Mouse (Mus musculus) cerebellum, postnatal 14 days (tissue): ENCODE data around the gene Serpina3a.
A peak's percentile ranks its signal among the peaks of the same experiment; 100 is the strongest.
"Not testable (repeated sequence)": the region's sequence is repeated elsewhere in the genome, so short reads cannot be mapped to it uniquely, and the experiment has no call there.

Experiments used
- DNase-seq, 2 experiments: peaks; one replicate each; pipeline ENCODE4 v3.0.0; 2021; ENCODE audit warnings: mixed read lengths in 2 of 2

Gene Serpina3a

DNA sequence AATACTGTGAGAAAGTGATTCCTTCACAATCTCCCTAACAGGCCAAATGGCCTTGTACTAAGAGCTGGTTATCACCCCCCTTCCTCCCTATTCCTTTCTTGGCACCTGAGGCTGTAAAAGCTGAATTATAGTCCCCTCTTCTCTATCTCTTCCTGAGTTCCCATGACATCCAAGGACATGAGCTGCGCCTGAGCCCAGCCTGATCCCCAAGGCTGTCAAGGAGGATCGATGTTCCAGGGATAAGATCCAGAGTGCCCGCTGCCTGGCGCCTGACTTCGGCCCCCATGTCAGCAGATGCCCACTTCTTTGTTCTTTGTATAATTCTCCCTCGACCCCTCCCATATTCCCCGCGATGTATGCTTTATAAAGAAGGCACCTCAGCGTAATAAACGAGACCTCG lies at the start of gene Serpina3a:
Gene Serpina3a (plus strand): TSS at position 392 of the 400 bp plus-strand sequence.
- DNase-seq, result not testable (repeated sequence)

DNA sequence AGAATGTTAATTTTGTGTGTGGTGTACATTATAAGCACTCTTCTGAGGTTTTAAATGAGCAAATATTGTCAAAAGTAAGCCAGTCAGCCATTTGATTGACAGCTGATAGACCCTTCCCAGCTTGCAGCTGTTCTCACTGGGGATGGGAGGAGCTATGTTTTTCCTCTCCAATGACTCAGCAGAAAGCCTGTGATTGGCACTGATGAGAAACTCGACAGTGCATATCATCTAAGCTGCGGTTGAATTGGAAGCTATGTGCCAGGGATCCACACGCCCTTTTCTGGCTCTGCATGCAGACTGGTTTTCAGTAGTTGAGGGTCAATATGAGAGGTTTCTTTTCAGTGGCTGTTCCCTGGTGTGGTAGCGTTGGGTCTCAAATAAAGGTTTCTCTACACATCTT lies 48.0 kb upstream of the Serpina3a start:
- DNase-seq, result no peak

DNA sequence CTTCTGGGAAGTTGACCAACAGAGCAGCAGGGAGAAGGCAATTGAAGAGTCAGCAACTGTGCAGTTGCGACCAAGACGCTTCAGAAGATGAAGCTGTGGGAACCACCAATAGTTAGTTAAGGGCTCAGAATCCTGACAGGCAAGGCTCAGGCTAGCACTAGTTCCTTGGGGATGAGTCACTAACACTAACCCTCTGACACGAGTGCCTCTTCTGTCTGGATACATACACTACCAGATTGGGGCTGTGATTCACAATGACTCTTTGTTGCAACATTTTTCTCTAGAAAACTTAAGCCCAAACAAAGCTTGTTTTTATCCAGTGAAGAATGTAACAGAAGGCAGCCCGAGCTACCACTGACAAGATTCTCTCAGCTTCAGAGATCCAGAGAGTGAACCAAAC lies 47.5 kb upstream of the Serpina3a start:
- DNase-seq, result no peak

DNA sequence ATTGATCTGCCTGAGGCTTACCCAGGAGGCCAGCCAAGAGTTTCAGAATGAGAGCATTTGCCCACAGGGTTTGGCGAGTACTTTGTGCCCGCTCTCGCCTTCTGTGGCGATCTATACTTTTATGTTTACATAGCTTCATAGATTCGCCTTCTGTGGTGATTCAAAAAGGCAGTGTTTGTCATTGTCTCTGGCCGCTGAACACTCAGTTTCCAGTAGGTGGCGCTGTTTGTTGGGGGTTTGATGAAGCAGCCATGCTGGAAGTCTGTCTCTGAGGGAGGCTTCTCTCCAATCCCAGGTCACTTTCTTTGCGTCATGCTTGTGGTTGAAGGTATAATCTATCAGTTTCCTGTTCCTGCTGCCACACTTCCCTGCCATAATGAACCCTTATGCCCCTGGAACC lies 46.3 kb upstream of the Serpina3a start:
- DNase-seq, result peak; percentile 72 to 84

DNA sequence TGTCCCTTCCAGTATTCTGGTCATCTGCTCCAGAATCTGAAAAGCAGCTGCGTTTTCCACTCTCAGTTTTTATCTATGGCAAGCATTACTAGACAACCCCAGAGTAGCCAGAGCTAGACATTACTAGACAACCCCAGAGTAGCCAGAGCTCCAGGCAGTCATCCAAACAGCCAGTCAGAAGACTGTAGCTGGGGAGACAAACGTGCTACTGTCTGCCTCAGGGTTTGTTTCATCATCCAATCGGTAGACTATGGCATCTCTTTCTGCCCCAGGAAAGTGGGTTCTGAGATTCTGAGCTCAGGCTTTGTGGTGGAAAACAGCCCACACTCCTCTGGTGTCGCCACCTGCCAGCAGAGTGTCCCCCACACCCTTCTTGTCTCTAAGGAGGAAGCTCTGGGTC lies 45.0 kb upstream of the Serpina3a start:
- peak; percentile 64 to 72 for DNase-seq

DNA sequence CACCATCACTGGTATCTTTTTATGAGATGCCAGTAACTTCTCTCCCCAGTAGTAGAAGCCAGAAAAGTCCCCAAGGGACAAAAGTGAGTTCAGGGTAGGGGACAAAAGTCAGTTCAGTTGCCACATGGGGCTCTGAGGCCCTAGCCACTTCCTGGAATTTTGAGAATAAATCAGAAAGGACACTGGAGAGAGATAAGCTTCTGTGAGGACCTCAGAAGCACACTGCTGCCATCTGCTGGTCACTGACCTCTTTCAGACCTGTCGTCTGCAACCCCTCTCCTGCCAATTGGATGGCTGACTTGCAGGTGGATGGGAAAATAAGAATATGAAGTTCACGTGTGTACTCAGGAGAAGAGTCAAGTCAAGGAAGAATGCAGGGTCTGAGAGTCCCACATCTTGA lies 42.9 kb upstream of the Serpina3a start:
- peak; percentile 89 to 96 for DNase-seq

DNA sequence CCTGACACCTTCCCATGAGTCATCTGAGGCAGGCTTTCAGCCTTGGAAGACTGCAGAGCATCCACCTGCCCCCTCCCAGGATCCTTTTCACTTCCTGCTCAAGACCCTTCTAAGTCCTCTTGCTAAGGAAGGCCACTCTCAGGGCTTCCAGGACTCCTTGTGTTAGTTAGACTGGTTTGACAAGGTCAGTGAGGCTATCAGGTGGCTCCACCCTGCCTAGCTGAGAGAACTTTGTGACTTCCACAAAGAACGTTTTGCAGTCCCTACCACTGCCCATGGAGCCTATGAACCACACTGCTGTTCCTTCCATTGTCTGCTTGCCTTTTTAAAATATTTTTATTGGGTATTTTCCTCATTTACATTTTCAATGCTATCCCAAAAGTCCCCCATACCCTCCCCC lies 40.8 kb upstream of the Serpina3a start:
- no peak for DNase-seq

DNA sequence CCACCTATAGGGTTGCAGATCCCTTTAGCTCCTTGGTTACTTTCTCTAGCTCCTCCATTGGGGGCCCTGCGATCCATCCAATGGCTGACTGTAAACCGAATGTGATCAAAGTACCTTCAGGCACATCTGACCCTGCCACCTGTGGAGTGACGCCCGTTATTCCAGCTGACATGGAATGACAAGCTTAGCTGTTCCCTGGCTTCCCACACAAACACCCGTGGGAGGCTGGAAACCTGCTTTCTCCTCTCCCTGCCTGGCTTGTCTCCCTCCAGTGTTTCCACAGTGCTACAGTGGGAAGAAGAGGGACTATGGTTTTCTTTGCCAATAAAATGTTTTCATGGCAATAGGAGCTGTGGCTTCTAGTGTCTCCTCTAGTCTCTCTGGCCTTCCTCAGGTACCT lies 40.2 kb upstream of the Serpina3a start:
- no peak for DNase-seq

DNA sequence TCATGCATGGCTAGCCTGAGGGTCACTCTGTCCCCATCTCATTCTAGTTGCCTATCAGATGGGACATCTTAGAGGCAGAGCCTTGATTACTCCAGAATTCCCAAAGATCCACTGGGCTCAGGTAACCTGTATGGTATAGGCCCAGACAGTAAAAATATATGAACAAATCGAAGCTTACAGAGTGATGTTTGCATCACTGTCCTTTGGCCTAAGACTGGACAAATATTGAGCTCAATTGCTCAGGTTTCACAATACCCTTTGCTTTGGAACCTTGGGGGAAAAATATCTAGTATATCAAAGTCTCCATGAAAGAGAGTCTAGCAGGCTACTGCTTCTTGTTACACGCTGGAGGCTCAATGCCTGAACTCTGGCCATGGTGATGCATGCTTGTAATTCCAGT lies 22.4 kb upstream of the Serpina3a start:
- no peak for DNase-seq

DNA sequence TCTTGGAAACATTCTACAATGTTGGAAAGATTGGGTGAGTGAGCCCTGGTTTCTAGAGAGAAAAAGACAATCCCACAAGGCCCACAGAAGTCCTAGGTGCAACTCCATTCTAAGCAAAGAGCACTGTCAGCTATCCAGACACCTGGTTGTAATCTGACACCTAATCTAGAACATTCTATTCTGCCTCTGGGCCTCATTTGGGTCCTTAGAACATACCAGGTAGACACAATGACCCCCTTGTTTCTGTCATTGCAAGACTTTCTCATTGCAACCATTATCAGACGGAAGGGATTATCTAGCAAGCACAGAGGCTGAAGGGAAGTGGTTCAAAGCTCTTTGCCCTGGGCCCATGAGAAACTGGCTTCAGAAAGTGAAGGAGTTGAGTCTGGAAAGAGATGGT lies 21.2 kb upstream of the Serpina3a start:
- DNase-seq, result no peak

DNA sequence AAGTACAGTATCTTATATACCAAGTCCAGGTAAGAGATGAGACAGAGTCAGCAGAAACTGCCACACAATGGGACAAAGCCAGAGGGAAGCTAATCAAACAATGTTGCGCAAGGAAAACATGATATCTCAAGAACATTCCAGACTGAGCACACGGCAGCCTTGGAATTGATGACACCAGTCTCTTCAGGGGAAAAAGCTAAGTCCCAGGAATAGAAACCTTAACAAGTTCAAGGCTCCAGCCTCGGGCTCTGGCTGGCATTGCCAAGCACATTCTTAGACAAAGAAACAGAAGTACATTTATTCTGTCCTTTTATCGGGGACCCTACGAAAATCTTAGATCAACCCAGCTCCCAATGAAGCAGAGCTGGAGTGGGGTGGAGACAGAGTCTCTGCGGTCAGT lies 11.8 kb upstream of the Serpina3a start, which contains the start of gene Serpina5:
Gene Serpina5 (plus strand): TSS at position 346 of the 400 bp plus-strand sequence.
- DNase-seq, result no peak

DNA sequence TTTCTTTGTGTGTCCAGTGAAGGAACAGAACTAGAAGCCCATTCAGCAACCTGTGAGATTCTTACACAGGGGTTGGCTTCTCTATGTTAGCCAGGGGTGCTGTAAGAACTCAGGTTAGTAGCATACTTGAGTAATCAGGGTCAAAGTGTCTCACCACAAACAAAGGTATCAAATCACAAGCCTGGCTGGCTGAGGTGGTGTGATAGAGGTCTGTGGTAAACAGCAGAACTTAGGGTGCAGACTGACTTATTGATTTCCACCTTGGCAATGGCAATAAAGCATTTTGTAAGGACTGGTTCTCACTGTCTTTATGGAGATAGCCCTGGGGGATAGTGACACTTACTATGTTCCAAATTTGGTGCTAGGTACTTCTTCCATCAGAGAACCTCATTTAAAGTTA lies 6.7 kb upstream of the Serpina3a start:
- no peak for DNase-seq

DNA sequence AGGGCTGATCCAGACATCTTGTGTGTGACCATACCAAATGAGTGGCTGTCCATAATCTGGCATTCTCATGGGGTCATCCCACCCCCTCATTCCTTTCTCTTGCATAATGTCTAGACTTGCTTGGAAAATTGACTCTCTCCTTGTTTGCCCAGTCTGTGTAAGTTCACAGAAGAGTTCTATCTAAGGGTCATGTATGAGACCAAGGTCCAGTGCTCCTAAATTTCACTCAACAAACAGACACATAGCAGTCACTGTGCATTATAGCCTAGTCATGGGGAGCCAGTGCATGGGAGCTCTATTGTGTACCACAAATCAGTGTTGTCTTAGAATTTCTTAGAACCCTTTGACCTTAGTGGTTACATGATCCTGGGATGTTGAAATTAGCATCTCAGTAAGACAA lies 5.6 kb upstream of the Serpina3a start:
- DNase-seq, result no peak

DNA sequence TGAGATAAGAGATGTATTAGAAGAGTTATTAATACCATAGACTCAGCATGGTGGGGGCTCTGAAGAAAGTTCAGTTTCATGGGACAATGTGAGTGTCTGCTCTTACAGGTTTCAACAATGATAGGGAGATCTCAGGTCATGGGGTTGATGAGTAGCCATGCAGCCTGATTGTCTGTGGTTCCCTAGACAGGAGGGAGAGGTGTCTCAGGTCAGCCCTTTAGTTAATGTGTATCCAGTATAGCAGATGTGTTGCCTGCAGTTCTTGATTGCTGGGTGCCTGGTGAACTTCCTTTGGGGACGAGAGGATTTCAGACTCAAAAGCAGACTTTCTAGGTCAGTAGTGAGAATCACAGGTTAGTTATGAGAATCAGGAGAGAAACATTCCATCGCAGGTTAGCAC lies 4.0 kb upstream of the Serpina3a start:
- no peak for DNase-seq

DNA sequence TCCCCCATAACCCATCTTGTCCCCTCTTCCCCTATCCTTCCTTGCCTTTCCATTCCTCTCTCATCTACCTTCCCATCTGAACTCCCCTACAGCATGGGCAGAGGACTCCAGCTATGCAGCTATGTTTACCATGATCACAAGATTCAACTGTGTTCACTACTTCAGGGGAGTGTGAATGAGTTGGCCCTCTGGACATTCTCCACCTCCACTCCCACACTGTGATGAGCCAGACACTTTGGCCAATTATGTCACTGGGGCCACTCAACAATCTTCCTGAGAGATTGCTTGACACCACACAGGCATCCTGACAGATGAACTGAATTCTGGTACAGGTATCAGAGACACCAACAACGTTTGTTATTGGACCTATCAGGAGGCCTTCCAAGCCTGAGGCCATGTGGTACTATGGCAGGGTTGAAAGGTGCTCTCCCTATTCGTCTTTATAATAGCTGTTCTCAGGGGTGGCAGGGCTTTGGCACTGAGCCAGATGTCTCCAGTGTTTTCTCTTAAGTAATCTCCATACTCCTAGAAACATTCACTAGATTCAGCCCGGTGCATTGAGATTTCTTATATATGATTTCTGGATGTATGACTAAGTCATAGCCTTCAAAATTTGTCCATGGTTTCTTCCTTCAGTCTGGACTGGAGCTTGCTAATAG lies 2.5 kb downstream of the Serpina3a start:
- peak; percentile 1 to 3 for DNase-seq

DNA sequence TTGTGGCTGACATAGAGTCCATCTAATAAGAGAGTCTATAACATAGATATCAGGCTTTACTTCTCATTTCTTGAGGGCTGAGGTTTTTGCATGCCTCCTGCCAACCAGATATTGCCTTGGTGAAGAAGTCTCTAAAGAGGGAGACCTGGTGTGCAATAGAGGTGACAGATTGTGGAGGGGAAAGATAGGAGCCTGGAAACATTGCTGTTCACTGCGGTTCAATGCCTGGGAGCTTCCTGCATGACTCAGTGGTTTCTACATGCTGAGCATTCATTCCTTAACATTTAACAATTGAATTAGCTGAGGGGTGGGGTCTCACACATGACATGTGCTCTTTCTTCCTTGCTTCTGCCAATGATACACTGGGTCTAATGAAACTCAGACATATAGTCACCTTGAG lies 10.6 kb downstream of the Serpina3a start:
- DNase-seq, result no peak

DNA sequence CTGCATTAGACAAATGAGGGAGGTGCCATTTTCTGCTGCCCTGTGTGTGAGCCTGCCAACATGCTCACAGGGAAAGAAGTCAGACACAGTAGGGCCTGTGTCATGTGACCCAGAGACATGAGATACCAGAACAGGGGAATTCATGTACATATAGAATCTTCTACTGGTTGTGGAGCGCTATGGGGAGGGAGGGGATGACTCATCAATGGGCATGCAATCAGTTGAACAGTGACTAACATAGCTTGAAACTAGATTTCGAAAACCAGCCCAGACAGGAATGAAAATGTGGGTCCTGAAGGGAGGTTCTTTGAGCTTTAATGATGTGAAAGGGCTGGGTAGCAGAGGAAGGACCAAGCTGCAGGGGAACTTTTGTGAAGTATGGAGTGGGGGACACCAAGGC lies 11.5 kb downstream of the Serpina3a start:
- no peak for DNase-seq

DNA sequence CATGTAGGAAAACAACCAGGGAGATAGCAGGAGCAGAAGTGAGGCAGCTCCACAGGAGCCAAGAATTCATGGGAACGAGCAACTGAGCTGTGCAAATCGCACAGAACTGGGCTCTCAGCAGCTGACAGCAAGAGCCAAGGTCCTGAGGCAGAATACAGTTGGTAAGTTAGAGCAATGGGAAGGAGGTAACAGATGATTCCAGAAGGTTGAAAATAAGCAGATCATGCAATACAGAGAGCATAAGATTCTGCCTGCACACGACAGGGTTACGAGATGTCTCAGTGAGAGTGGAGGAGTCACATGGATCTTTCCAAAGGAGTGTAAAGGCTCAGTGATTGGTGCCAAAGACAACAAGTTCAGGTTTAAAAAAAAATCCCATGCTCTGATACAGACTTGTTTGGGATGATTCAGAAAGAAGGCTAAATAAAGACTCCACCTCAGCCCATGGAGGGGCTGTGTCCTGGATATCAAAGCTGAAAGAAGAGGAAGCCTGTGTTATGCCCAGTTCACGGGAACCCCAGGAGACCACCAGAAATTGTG lies 12.6 kb downstream of the Serpina3a start:
- no peak for DNase-seq

DNA sequence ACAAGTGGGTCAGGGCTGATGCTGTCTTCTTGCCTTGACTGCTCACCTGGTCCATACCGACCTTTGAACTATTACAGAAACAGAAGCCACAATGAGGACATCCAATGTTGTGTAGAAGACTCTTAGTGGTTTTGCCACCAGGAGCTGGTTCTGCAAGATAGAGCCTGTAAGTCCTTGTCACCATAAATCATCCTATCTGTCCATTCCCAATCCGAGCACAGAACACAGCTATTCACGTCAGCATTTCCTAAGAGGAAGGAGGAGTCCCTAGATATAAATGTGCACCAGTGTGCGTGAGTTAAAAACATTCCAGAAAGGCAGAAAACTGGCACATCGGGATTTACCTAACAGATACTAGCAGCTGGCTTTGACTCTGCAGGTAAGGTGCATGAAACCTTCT lies 15.2 kb downstream of the Serpina3a start, which contains the start of gene Serpina3b:
Gene Serpina3b (plus strand): TSS at position 301 of the 400 bp plus-strand sequence.
- no peak for DNase-seq

DNA sequence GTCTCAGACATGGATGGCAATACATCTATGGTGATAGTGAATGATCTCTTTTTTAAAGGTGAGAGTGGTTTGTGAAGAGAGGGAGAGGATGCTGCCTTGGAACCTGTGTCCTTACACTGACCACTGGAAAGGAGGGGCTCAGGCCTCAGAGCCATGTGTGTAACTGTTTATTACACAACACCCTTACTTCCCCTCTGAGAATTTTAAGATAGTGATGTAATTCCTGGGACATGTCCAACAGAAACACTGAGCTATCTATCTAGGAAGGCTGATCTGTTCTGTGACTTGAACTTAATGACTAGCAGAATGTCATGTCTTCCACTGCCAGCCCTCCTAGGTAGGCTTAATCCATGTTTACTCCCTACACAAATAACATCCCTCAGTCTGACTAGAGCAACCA lies 18.5 kb downstream of the Serpina3a start:
- no peak for DNase-seq

DNA sequence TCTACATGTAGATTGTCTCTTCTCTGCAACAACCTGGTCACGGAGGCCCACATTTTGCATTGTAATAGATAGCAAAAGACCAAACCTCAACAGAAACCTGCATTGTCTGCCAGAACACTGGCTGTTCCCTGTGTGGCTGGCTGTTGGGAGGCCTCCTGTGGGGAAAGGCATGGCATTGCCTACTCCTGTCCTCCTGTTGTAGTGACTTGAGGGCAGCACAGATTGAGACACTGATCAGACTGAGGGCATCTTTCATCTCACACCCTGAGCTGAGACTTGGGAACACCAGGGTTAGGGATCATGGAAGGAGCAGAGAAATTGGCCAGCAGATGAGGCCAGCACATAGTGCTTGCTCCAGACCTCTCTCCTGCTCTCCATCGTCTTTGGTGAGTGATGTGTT lies 25.7 kb downstream of the Serpina3a start:
- no peak for DNase-seq

DNA sequence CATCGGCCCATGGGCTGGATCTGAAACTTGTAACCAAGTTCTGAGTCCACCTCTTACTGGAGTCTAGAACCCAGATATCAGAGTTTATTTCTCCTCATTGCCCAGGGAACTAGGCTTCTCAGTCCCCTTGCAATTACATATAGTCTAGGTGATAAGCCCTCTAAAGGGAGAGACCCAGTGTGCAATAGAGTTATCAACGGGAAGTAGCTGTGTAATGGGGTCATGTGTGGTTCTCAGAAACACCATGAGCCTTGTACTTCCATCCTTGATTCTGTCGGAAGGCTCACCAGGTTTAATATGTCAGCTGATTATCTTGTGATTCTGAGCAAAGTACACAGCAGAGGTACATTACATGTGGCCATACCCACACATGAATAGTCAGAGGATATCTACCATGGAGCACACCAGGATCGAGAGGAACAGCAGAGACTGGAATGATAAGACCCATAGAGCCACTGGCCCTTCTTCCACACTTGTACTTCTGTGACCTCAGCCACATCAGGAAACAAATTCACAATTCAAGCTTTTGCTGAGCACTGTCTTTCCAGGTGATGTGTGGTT lies 28.1 kb downstream of the Serpina3a start:
- DNase-seq, result no peak

DNA sequence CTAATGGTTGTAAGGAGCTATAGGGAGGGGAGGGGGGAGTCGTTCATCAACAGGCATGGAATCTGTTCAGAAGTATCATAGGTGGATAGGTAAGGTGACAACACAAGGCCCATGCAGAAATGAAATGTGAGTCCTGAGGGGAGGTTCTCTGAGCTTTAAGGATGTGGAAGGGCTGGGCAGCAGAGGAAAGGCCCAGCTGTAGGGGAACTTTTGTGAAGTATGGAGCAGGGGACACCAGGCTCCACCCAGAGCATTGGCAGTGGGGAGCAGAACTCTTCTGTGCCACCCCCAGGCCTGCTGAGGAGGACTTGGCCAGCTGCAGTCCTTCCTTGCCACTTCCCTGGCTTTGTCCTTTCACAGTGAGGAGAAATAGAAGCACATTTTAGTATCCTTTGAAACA lies 29.0 kb downstream of the Serpina3a start:
- no peak for DNase-seq

DNA sequence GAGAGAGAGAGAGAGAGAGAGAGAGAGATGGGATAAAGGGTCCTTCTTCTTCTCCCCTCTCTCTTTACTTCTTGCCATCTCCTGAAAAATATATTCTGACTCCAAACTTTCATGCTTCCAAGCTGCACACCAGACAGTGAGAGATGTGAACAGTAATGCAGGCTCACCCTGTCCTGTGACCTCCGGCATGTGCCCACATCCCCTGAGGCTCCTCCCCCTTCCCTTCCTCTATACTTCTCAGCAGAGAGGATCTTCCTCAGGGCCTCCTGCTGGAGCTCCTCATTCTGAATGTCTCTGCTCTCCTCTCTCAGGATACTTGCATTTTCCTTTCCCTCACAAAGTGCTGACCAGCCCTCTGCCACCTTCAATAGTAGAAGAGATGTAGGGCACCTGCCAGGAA lies 29.9 kb downstream of the Serpina3a start:
- no peak for DNase-seq

DNA sequence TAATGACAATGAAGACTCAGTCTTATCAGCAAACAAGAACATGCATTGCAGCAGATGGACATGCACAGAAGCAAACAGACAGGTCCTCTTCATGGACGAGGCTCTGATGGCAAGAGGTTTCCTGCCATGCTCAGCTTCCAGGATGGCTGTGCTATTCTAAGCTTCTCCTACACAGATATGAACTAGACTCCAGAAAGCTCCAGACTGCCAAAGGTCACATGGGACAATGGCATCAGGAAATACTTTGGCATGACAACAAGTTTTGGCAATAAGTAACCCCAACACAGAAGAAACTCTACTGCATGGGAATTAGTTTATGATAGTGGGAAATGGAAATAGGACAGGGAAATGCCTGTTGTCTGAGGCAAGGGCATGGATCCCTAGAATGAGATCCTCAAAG lies 30.8 kb downstream of the Serpina3a start:
- DNase-seq, result no peak
